Mouse (Mus musculus): ENCODE measurements around the gene Washc1.

DNA sequence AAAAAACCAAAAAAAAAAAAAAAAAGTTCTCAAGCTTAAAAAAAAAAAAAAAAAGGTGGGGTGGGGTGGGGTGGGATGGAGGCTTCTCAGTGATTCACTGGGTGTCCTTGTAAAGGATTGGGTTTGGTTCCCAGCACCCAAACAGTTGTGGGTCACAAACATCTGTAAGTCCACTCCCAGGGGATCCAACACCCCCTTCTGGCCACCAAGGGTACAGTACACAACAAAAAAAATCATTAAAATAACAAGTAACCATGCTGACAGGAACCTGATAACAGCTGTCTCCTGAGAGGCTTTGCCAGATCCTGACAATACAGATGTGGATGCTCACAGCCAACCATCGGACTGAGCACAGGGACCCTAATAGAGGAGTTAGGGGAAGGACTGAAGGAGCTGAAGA is 26.9 kb upstream of the Washc1 start:
- no peak for TF ChIP-seq POLR2A (IDR thresholded peaks at IDR 0.05; ENCODE audit: extremely low read depth, insufficient read depth, low read length)
- TF ChIP-seq CTCF (IDR thresholded peaks at IDR 0.05; ENCODE audit: extremely low read depth, insufficient read depth, low read length), result no peak
